Comparison of ENCODE assay signal across 27 mouse cellular contexts in the genomic region with DNA sequence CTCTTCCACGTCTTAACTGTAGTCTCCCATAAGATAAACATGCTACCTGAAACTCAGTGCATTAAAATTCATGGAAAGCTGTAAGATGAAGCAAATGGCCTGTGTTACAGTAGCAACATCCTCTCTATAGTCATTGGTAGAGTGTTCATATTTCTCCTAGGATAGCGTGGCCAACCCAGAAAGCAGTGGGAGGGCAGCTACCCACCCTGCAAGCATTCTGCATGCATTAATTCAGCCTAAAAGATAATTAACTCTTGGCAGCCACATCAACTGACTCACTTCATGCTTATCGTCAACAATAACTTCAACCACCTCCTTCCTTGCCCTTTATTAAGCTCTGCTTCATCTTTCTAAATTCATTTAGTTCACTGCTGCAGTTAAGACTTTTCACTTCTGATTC. TPM values are rescaled to one million over a fixed set of nuclear protein-coding genes. Genes with fewer than 3 reads are reported as not detected.
DNase-seq lines count a peak whose midpoint lies in the region; ATAC-seq and TF ChIP-seq lines count a peak whose summit lies in the region.
"Had no signal": no experiment of that assay in that cellular context is flagged by ENCODE, and none has a peak within 500 bp of the region (broad histone marks: within the 10 kb centered on the region; RNA-seq: fewer than 3 reads in every experiment).

No protein-coding gene starts in this region.

- no peak overlapping the region for H3K4me3 ChIP-seq in forebrain, embryonic 14.5 days (ENCODE audit: low read depth, low read length)
- H3K4me3 ChIP-seq in forebrain, embryonic 13.5 days: no peak overlapping the region
- H3K4me3 ChIP-seq: embryonic facial prominence, embryonic 13.5 days; embryonic facial prominence, embryonic 15.5 days; erythroblast, embryonic 14.5 days; forebrain, embryonic 10.5 days; forebrain, embryonic 12.5 days had no signal

- no peaks in the 10 kb centered on the region for H3K36me3 ChIP-seq in forebrain, embryonic 14.5 days (ENCODE audit: control insufficient read depth, insufficient read depth, low read length)
- H3K36me3 ChIP-seq in forebrain, embryonic 13.5 days (ENCODE audit: poor library complexity, severe bottlenecking): no peaks in the 10 kb centered on the region
- H3K36me3 ChIP-seq: embryonic facial prominence, embryonic 13.5 days; embryonic facial prominence, embryonic 15.5 days; forebrain, embryonic 10.5 days; forebrain, embryonic 12.5 days; G1E had no signal

- no peak overlapping the region for H3K4me2 ChIP-seq in forebrain, embryonic 14.5 days (ENCODE audit: low read length)
- no peak overlapping the region for H3K4me2 ChIP-seq in forebrain, embryonic 13.5 days
- H3K4me2 ChIP-seq: embryonic facial prominence, embryonic 13.5 days; embryonic facial prominence, embryonic 15.5 days; forebrain, embryonic 12.5 days had no signal

- no peaks in the 10 kb centered on the region for H3K9me3 ChIP-seq in forebrain, embryonic 14.5 days (replicated peaks; ENCODE audit: control insufficient read depth, low read length)
- no peaks in the 10 kb centered on the region for H3K9me3 ChIP-seq in forebrain, embryonic 13.5 days (replicated peaks)
- H3K9me3 ChIP-seq: embryonic facial prominence, embryonic 13.5 days; embryonic facial prominence, embryonic 15.5 days; forebrain, embryonic 10.5 days; forebrain, embryonic 12.5 days; G1E had no signal

- no peaks in the 10 kb centered on the region for H3K4me1 ChIP-seq in forebrain, embryonic 14.5 days (ENCODE audit: control insufficient read depth, insufficient read depth, low read length)
- H3K4me1 ChIP-seq in forebrain, embryonic 13.5 days: no peaks in the 10 kb centered on the region
- H3K4me1 ChIP-seq: embryonic facial prominence, embryonic 13.5 days; embryonic facial prominence, embryonic 15.5 days; forebrain, embryonic 10.5 days; forebrain, embryonic 12.5 days had no signal

- WGBS in forebrain, embryonic 14.5 days: 53% methylated on average over 3 of the region's 3 CpGs
- WGBS in forebrain, embryonic 13.5 days: 64% methylated on average over 3 of the region's 3 CpGs

- no peak overlapping the region for H3K27ac ChIP-seq in forebrain, embryonic 14.5 days (ENCODE audit: low read depth, low read length)
- no peak overlapping the region for H3K27ac ChIP-seq in forebrain, embryonic 13.5 days
- H3K27ac ChIP-seq: embryonic facial prominence, embryonic 13.5 days; embryonic facial prominence, embryonic 15.5 days; forebrain, embryonic 10.5 days; forebrain, embryonic 12.5 days had no signal

- peak; percentile 8 for DNase-seq in forebrain, embryonic 14.5 days (ENCODE audit: low spot score)
- DNase-seq in left cerebral cortex, postnatal 4 days: peak; percentile 6
- DNase-seq in left cerebral cortex, adult 9 months (ENCODE audit: low spot score in 2 of 2): no peak
- DNase-seq in Muller cell, postnatal 12 days (ENCODE audit: inconsistent ontology term): peak; percentile 54
- peak; percentile 30 for DNase-seq in brain, embryonic 14.5 days (ENCODE audit: low read depth)
- no peak for DNase-seq in adipocyte (ENCODE audit: low spot score)
- DNase-seq: adrenal gland, adult 8-10 months; adrenal gland, postnatal 14 days; adrenal gland, postnatal 36 days; B cell, adult 2 months; cerebellum, adult 11-12 months; cerebellum, adult 9-10 months; cerebellum, postnatal 36 days; embryo, embryonic 11 days had no signal

- no peak for TF ChIP-seq CTCF in brain, embryonic 14.5 days (IDR thresholded peaks at IDR 0.05; ENCODE audit: borderline replicate concordance, extremely low read depth, insufficient read depth, insufficient read length)

- TF ChIP-seq POLR2A in brain, embryonic 14.5 days (IDR thresholded peaks at IDR 0.05; ENCODE audit: borderline replicate concordance, extremely low read depth, insufficient read depth, insufficient read length, poor library complexity, severe bottlenecking): no peak

- intact Hi-C loops in left cerebral cortex, postnatal 4 days (cut with DNase I): no loop called here

- no peak overlapping the region for H3K9ac ChIP-seq in forebrain, embryonic 14.5 days (ENCODE audit: low read length)
- H3K9ac ChIP-seq in forebrain, embryonic 13.5 days: no peak overlapping the region
- H3K9ac ChIP-seq: embryonic facial prominence, embryonic 13.5 days; embryonic facial prominence, embryonic 15.5 days; forebrain, embryonic 12.5 days had no signal

- no peak for ATAC-seq in forebrain, embryonic 14.5 days
- ATAC-seq in forebrain, embryonic 13.5 days: no peak
- ATAC-seq: CD4-positive, CD25-positive, alpha-beta regulatory T cell, adult 4 months; forebrain, embryonic 16.5 days had no signal

- no peaks in the 10 kb centered on the region for H3K27me3 ChIP-seq in forebrain, embryonic 14.5 days (replicated peaks; ENCODE audit: control insufficient read depth, insufficient read depth, low read length)
- no peaks in the 10 kb centered on the region for H3K27me3 ChIP-seq in forebrain, embryonic 13.5 days
- H3K27me3 ChIP-seq: CH12.LX; embryonic facial prominence, embryonic 13.5 days; embryonic facial prominence, embryonic 15.5 days; forebrain, embryonic 12.5 days had no signal

RNA-seq across cellular contexts. Expression of a gene that starts 45.9 kb away (rescaled TPM):
- polyA plus RNA-seq in forebrain, embryonic 14.5 days (2014; fragmentation: Nextera tagmentation; extraction: Ambion mirVana): not detected in 2 replicates
- polyA plus RNA-seq in forebrain, embryonic 13.5 days (2015; fragmentation: Nextera tagmentation; extraction: Ambion mirVana): not detected in 2 replicates
- under 1 TPM; 0.72 to 0.77 TPM for total RNA-seq in left cerebral cortex, postnatal 4 days (2021)
- polyA plus RNA-seq in brain, embryonic 14.5 days (2012; rRNA removed): 0.12 TPM in 1 of 2 replicates, not detected in the other
- total RNA-seq: adrenal gland, adult 18-20 months; adrenal gland, adult 8-10 months; adrenal gland, postnatal 14 days; adrenal gland, postnatal 36 days; CH12.LX; common myeloid progenitor, adult 5-6 weeks had no signal
- polyA plus RNA-seq: CD4-positive, CD25-positive, alpha-beta regulatory T cell, adult 4 months; embryonic facial prominence, embryonic 11.5 days; embryonic facial prominence, embryonic 13.5 days; embryonic facial prominence, embryonic 15.5 days; erythroblast, embryonic 14.5 days; forebrain, embryonic 10.5 days; forebrain, embryonic 12.5 days; forebrain, embryonic 16.5 days; G1E had no signal

RNA-seq across cellular contexts. Expression of a gene that starts 50.8 kb away (rescaled TPM):
- polyA plus RNA-seq in forebrain, embryonic 14.5 days (2014; fragmentation: Nextera tagmentation; extraction: Ambion mirVana): not detected in 2 replicates
- not detected in 2 replicates for polyA plus RNA-seq in forebrain, embryonic 13.5 days (2015; fragmentation: Nextera tagmentation; extraction: Ambion mirVana)
- total RNA-seq in left cerebral cortex, postnatal 4 days (2021): 1 to 10 TPM in 1 of 2 experiments, under 1 TPM in 1; 0.70 to 1.2 TPM
- not detected in 2 replicates for polyA plus RNA-seq in brain, embryonic 14.5 days (2012; rRNA removed)
- total RNA-seq: adrenal gland, adult 18-20 months; adrenal gland, postnatal 14 days; adrenal gland, postnatal 36 days; CH12.LX; common myeloid progenitor, adult 5-6 weeks had no signal
- polyA plus RNA-seq: CD4-positive, CD25-positive, alpha-beta regulatory T cell, adult 4 months; embryonic facial prominence, embryonic 11.5 days; embryonic facial prominence, embryonic 13.5 days; embryonic facial prominence, embryonic 15.5 days; erythroblast, embryonic 14.5 days; forebrain, embryonic 10.5 days; forebrain, embryonic 12.5 days; forebrain, embryonic 16.5 days; G1E had no signal

Comparison
In these comparisons a context has a peak if more than half of its experiments do, and no peak if none do; other contexts are left out.
1. DNase-seq: peak in forebrain, embryonic 14.5 days (single experiment), left cerebral cortex, postnatal 4 days (single experiment), Muller cell, postnatal 12 days (single experiment) and brain, embryonic 14.5 days (single experiment); none in left cerebral cortex, adult 9 months (0 of 2) and adipocyte (single experiment).